Mouse (Mus musculus): ENCODE measurements around the gene Gp9. TPM values are rescaled to one million over a fixed set of nuclear protein-coding genes. Genes with fewer than 3 reads are reported as not detected.

Gene Gp9
- total and polyA plus RNA-seq, 3 experiments: 2.2 to 9.1 (median 6.4) TPM

DNA sequence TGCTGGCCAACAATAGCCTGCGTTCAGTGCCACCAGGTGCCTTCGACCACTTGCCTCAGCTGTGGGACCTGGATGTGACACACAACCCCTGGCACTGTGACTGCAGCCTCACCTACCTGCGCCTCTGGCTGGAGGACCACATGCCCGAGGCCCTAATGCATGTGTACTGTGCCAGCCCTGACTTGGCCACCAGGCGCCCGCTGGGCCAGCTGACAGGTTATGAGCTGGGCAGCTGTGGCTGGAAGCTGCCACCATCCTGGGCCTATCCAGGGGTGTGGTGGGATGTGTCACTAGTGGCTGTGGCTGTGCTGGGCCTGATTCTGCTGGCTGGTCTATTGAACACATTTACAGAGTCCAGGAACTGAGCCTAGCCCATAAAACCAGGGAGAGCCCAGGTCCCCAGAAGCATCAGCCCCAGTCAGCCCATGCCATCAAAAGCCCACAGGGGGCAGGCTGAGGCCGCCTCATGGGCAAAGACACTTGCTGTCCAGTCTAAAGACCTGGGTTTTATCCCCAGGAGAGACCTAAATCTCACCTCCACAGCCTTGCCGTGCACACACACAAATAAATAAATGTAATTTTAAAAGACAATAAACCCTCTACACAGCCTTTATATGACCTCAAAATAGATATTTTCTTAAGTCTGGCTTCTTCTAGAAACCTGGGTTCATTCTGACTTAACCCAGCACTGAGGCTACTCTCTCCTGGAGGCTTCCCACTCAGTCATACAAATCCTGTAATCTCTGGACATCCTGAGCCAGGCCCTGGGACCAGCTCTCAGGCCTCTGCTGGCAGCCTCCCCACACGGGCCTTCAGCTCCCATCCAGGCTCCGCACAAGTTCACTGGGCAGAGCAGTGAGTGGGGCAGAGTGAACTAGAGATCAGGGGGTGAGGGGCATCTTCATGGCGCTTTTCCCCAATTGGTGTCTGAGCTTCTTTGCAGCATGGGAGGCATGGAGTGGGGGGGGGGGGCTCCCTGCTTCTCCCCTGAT lies 1.6 kb downstream of the Gp9 start:
- H3K36me3 ChIP-seq (replicated peaks): peaks cover 19% of the 10 kb centered on the region
- peaks cover 4% of the 10 kb centered on the region for H3K9me3 ChIP-seq (replicated peaks)
- peaks cover 62% of the 10 kb centered on the region for H3K4me1 ChIP-seq (ENCODE audit: insufficient read depth, low read depth, low read length)
- no peak for ATAC-seq (ENCODE audit: extremely low read depth, insufficient number of reproducible peaks, low FRiP score, poor library complexity, severe bottlenecking)
- DNase-seq (ENCODE audit: low spot score): no peak
- peak overlapping the region; percentile 13; the same call in 1 of the 2 replicates for H3K4me3 ChIP-seq (ENCODE audit: low read depth, low read length)
- no peaks in the 10 kb centered on the region for H3K27me3 ChIP-seq (ENCODE audit: insufficient read depth, low read length)
- TF ChIP-seq TAL1 (conservative IDR thresholded peaks at IDR 0.05; ENCODE audit: low read depth, low read length) (no peak), GATA1 (IDR thresholded peaks at IDR 0.05; ENCODE audit: borderline replicate concordance, low read length) (no peak), CTCF (IDR thresholded peaks at IDR 0.05; ENCODE audit: low read depth, low read length) (no peak), GATA2 (IDR thresholded peaks at IDR 0.05; ENCODE audit: borderline replicate concordance, low read depth, low read length) (no peak), POLR2AphosphoS5 (IDR thresholded peaks at IDR 0.05; ENCODE audit: insufficient replicate concordance, low read depth, low read length) (no peak)

- ATAC-seq (ENCODE audit: extremely low read depth, insufficient number of reproducible peaks, low FRiP score, poor library complexity, severe bottlenecking) (no peak), DNase-seq (ENCODE audit: low spot score) (no peak)
- TF ChIP-seq TAL1 (conservative IDR thresholded peaks at IDR 0.05; ENCODE audit: low read depth, low read length) (no peak), CTCF (IDR thresholded peaks at IDR 0.05; ENCODE audit: low read depth, low read length) (no peak), POLR2AphosphoS5 (IDR thresholded peaks at IDR 0.05; ENCODE audit: insufficient replicate concordance, low read depth, low read length) (no peak), GATA1 (IDR thresholded peaks at IDR 0.05; ENCODE audit: borderline replicate concordance, low read length) (no peak), GATA2 (IDR thresholded peaks at IDR 0.05; ENCODE audit: borderline replicate concordance, low read depth, low read length) (no peak)
- Histone ChIP-seq H3K27me3 (ENCODE audit: insufficient read depth, low read length) (no peaks in the 10 kb centered on the region), H3K36me3 (replicated peaks) (peaks cover 19% of the 10 kb centered on the region), H3K9me3 (replicated peaks) (no peaks in the 10 kb centered on the region), H3K4me1 (ENCODE audit: insufficient read depth, low read depth, low read length) (peaks cover 61% of the 10 kb centered on the region), H3K4me3 (ENCODE audit: low read depth, low read length) (no peak overlapping the region)
These were observed 2.9 kb downstream of the Gp9 start for GRCm38 (mm10) chr6:87780546-87781301.

DNA sequence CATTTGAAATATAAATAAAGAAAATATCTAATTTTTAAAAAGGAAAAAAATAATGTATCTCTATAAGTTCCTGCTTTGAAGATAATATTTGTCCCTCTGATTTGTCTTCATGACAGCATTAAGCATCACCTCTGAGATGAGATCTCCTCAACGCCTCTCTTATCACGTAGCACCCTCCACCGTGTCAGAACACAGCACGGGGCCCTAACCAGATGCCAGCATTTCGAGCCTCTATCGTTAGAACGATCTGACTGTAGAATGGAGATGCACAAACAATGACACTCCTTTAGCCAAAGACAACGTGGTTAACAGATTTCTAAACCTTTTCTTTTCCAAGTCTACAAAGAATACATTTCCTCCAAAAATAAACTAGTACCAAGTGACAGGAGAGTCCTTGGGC lies 6.2 kb downstream of the Gp9 start:
- no peaks in the 10 kb centered on the region for H3K9me3 ChIP-seq (replicated peaks)
- ATAC-seq (ENCODE audit: extremely low read depth, insufficient number of reproducible peaks, low FRiP score, poor library complexity, severe bottlenecking): no peak
- peaks cover 53% of the 10 kb centered on the region for H3K4me1 ChIP-seq (ENCODE audit: insufficient read depth, low read depth, low read length)
- peaks cover 20% of the 10 kb centered on the region for H3K36me3 ChIP-seq (replicated peaks)
- DNase-seq (ENCODE audit: low spot score): peak; percentile 19
- TF ChIP-seq POLR2AphosphoS5 (IDR thresholded peaks at IDR 0.05; ENCODE audit: insufficient replicate concordance, low read depth, low read length): no peak
- no peak for TF ChIP-seq GATA2 (IDR thresholded peaks at IDR 0.05; ENCODE audit: borderline replicate concordance, low read depth, low read length)
- no peak for TF ChIP-seq TAL1 (conservative IDR thresholded peaks at IDR 0.05; ENCODE audit: low read depth, low read length)
- no peaks in the 10 kb centered on the region for H3K27me3 ChIP-seq (ENCODE audit: insufficient read depth, low read length)
- no peak overlapping the region; the same call in 1 of the 2 replicates for H3K4me3 ChIP-seq (ENCODE audit: low read depth, low read length)

DNA sequence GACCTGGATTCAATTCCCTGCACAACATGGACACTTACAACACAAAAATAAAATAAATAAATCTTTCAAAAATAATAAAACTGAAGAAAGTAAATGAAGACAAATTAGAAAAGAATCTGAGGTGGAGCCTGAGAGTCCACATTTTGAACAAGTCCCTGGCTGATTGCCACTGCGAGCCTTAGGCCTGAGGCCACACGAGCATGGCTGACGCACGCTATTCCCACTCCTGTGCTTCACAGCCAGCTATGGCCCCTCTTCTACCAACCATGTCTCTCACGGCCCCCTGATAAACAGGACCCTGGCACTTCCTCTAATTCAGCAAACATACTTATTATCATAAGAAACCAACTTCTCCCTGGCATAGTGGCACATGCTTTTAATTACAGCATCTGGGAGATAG lies 8.7 kb downstream of the Gp9 start:
- peaks cover 60% of the 10 kb centered on the region for H3K4me1 ChIP-seq (ENCODE audit: insufficient read depth, low read depth, low read length)
- peaks cover 42% of the 10 kb centered on the region for H3K36me3 ChIP-seq (replicated peaks)

DNA sequence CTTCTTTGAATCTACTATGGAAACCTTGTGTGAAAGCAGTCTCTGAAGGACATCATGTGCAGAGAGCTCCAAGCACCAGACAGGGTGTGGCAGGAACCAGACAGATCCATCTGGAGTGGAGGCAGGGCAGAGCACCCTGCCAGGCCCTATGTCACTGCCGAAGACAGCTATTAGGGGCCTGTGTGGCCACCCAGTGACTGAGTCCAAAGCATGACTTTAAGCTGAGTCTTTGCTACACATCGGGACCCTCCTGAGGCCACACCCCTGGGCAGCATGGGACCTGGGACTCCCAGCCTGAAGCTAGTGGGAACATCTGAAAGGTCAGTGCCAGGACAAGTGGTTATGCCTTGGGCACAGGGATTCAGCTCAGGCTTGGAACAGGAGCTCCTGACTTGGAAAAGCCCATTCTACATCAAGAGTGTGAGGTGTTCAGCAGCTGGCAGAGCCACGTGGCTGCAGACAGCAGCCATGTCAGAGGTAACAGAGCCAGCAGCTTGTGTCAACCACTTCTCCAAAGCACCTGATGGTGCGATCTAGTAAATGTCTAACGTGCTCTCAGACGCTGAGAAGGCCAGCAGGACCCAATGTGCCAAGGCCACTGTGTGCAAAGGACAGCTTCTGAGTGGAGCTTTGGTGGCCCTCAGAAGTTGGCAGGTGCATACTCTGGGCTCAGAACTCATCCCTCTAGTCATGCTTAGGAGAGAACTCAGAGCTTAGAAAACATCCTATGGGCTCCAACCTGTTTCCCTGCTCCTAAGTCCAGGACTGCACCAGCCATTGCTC lies 9.4 kb downstream of the Gp9 start:
- H3K36me3 ChIP-seq (replicated peaks): peaks cover 48% of the 10 kb centered on the region
- H3K27me3 ChIP-seq (ENCODE audit: insufficient read depth, low read length): no peaks in the 10 kb centered on the region
- H3K9me3 ChIP-seq (replicated peaks): no peaks in the 10 kb centered on the region
- DNase-seq (ENCODE audit: low spot score): peak; percentile 34
- H3K4me1 ChIP-seq (ENCODE audit: insufficient read depth, low read depth, low read length): peaks cover 67% of the 10 kb centered on the region
- ATAC-seq (ENCODE audit: extremely low read depth, insufficient number of reproducible peaks, low FRiP score, poor library complexity, severe bottlenecking): 0 out of 2 replicates have a peak, but pooled peaks have one; percentile 17
- TF ChIP-seq TAL1 (conservative IDR thresholded peaks at IDR 0.05; ENCODE audit: low read depth, low read length) (no peak), GATA2 (IDR thresholded peaks at IDR 0.05; ENCODE audit: borderline replicate concordance, low read depth, low read length) (no peak), POLR2AphosphoS5 (IDR thresholded peaks at IDR 0.05; ENCODE audit: insufficient replicate concordance, low read depth, low read length) (no peak), CTCF (IDR thresholded peaks at IDR 0.05; ENCODE audit: low read depth, low read length) (no peak), GATA1 (IDR thresholded peaks at IDR 0.05; ENCODE audit: borderline replicate concordance, low read length) (no peak)
- H3K4me3 ChIP-seq (ENCODE audit: low read depth, low read length): no peak overlapping the region; the same call in 1 of the 2 replicates

More for the DNA sequence above, 8.7 kb downstream of the Gp9 start:
- H3K4me3 ChIP-seq (ENCODE audit: low read depth, low read length): no peak overlapping the region
- no peaks in the 10 kb centered on the region for H3K27me3 ChIP-seq (ENCODE audit: insufficient read depth, low read length)
- no peak for DNase-seq (ENCODE audit: low spot score)
- H3K9me3 ChIP-seq (replicated peaks): no peaks in the 10 kb centered on the region
- TF ChIP-seq GATA2 (IDR thresholded peaks at IDR 0.05; ENCODE audit: borderline replicate concordance, low read depth, low read length) (no peak), GATA1 (IDR thresholded peaks at IDR 0.05; ENCODE audit: borderline replicate concordance, low read length) (no peak), POLR2AphosphoS5 (IDR thresholded peaks at IDR 0.05; ENCODE audit: insufficient replicate concordance, low read depth, low read length) (no peak), CTCF (IDR thresholded peaks at IDR 0.05; ENCODE audit: low read depth, low read length) (no peak), TAL1 (conservative IDR thresholded peaks at IDR 0.05; ENCODE audit: low read depth, low read length) (no peak)
- ATAC-seq (ENCODE audit: extremely low read depth, insufficient number of reproducible peaks, low FRiP score, poor library complexity, severe bottlenecking): no peak
